Mouse (Mus musculus) liver, embryonic 14.5 days (tissue): ENCODE measurements at regions not wholly inside any gene's neighbourhood (a gene's known extent, or its start where the extent isn't known, plus 50 kb on each side); places are given as distances from the start of the nearest gene placed in this dataset.

Source experiments
- CTCF ChIP-seq: IDR thresholded peaks from 2 replicates; pipeline ENCODE4 v1.5.1; 2016; ENCODE audit warnings: antibody characterized with exemption, low read depth, control low read depth
- EP300 ChIP-seq: IDR thresholded peaks from 2 replicates; pipeline ENCODE4 v1.6.1; 2016; ENCODE audit warnings: antibody characterized with exemption, low read depth

GRCm38 (mm10) chr15:10814195-10814594, 99.8 kb upstream of the Rai14 start:
- TF ChIP-seq EP300 (no peak), CTCF (no peak)
